Mouse (Mus musculus): ENCODE measurements at regions not wholly inside any gene's neighbourhood (a gene's known extent, or its start where the extent isn't known, plus 50 kb on each side); places are given as distances from the start of the nearest gene placed in this dataset.
"Not testable (repeated sequence)": the region's sequence is repeated elsewhere in the genome, so short reads cannot be mapped to it uniquely, and the experiment has no call there.

GRCm38 (mm10) chr9:41886456-41886855 is 237.6 kb downstream of the Sorl1 start:
- not testable (repeated sequence) for H3K9me3 ChIP-seq; H3K27me3 ChIP-seq; H3K27ac ChIP-seq; H3K4me2 ChIP-seq (replicated peaks); H3K36me3 ChIP-seq; H3K4me3 ChIP-seq; H3K9ac ChIP-seq; ATAC-seq (ENCODE audit: low FRiP score, low read depth)
- WGBS: 88% methylated on average over 13 of the region's 13 CpGs
- peaks cover 43% of the 10 kb centered on the region for H3K4me1 ChIP-seq

- Histone ChIP-seq H3K9me3 (no peaks in the 10 kb centered on the region), H3K36me3 (no peaks in the 10 kb centered on the region), H3K4me3 (no peak overlapping the region), H3K27me3 (no peaks in the 10 kb centered on the region), H3K4me1 (peaks cover 48% of the 10 kb centered on the region), H3K9ac (no peak overlapping the region), H3K27ac (no peak overlapping the region), H3K4me2 (replicated peaks) (no peak overlapping the region)
- WGBS: 76% methylated on average over 3 of the region's 3 CpGs
- ATAC-seq (ENCODE audit: low FRiP score, low read depth): no peak
These were observed 243.6 kb downstream of the Sorl1 start for GRCm38 (mm10) chr9:41880457-41880856.

GRCm38 (mm10) chr9:41879080-41879479 is 245.0 kb downstream of the Sorl1 start:
- H3K27me3 ChIP-seq: no peaks in the 10 kb centered on the region
- ATAC-seq (ENCODE audit: low FRiP score, low read depth): no peak
- no peaks in the 10 kb centered on the region for H3K9me3 ChIP-seq
- WGBS: 69% methylated on average over 1 of the region's 1 CpGs
- H3K4me2 ChIP-seq (replicated peaks): no peak overlapping the region
- peak overlapping the region; percentile 99; the same call in 1 of the 2 replicates for H3K27ac ChIP-seq
- no peak overlapping the region for H3K4me3 ChIP-seq
- no peaks in the 10 kb centered on the region for H3K36me3 ChIP-seq
- no peak overlapping the region for H3K9ac ChIP-seq
- peaks cover 48% of the 10 kb centered on the region for H3K4me1 ChIP-seq

GRCm38 (mm10) chr9:41861136-41861535 is 263.0 kb downstream of the Sorl1 start:
- H3K36me3 ChIP-seq: no peaks in the 10 kb centered on the region
- no peak overlapping the region for H3K9ac ChIP-seq
- peaks cover 60% of the 10 kb centered on the region for H3K4me1 ChIP-seq
- no peaks in the 10 kb centered on the region for H3K27me3 ChIP-seq
- peak overlapping the region; percentile 93 for H3K27ac ChIP-seq
- 21% methylated on average over 5 of the region's 5 CpGs for WGBS
- no peak overlapping the region for H3K4me3 ChIP-seq
- H3K4me2 ChIP-seq (replicated peaks): peak overlapping the region; percentile 43
- no peaks in the 10 kb centered on the region for H3K9me3 ChIP-seq
- ATAC-seq (ENCODE audit: low FRiP score, low read depth): no peak; the same call in 1 of the 2 replicates

- H3K4me2 ChIP-seq (replicated peaks): peak overlapping the region; percentile 43
- H3K27me3 ChIP-seq: no peaks in the 10 kb centered on the region
- no peaks in the 10 kb centered on the region for H3K36me3 ChIP-seq
- peak overlapping the region; percentile 93 for H3K27ac ChIP-seq
- peaks cover 60% of the 10 kb centered on the region for H3K4me1 ChIP-seq
- WGBS: 2% methylated on average over 4 of the region's 4 CpGs
- peak; percentile 96 for ATAC-seq (ENCODE audit: low FRiP score, low read depth)
- H3K9me3 ChIP-seq: no peaks in the 10 kb centered on the region
- H3K4me3 ChIP-seq: no peak overlapping the region
- H3K9ac ChIP-seq: 0 out of 2 replicates have a peak overlapping the region, but pooled peaks have one; percentile 26
These were observed 263.4 kb downstream of the Sorl1 start for GRCm38 (mm10) chr9:41860681-41861080.

GRCm38 (mm10) chr9:41859780-41860179 is 264.3 kb downstream of the Sorl1 start:
- no peaks in the 10 kb centered on the region for H3K27me3 ChIP-seq
- peaks cover 55% of the 10 kb centered on the region for H3K4me1 ChIP-seq
- ATAC-seq (ENCODE audit: low FRiP score, low read depth): no peak
- WGBS: 55% methylated on average over 3 of the region's 3 CpGs
- no peaks in the 10 kb centered on the region for H3K9me3 ChIP-seq
- no peak overlapping the region for H3K4me3 ChIP-seq
- H3K27ac ChIP-seq: peak overlapping the region; percentile 93
- 0 out of 2 replicates have a peak overlapping the region, but pooled peaks have one; percentile 26 for H3K9ac ChIP-seq
- H3K36me3 ChIP-seq: no peaks in the 10 kb centered on the region
- peak overlapping the region; percentile 43; the same call in 1 of the 2 replicates for H3K4me2 ChIP-seq (replicated peaks)

GRCm38 (mm10) chr9:41852099-41852498 is 272.0 kb downstream of the Sorl1 start:
- H3K27ac ChIP-seq: peak overlapping the region; percentile 69
- no peaks in the 10 kb centered on the region for H3K9me3 ChIP-seq
- H3K4me3 ChIP-seq: no peak overlapping the region
- H3K36me3 ChIP-seq: no peaks in the 10 kb centered on the region
- peak; percentile 87 for ATAC-seq (ENCODE audit: low FRiP score, low read depth)
- H3K4me1 ChIP-seq: peaks cover 18% of the 10 kb centered on the region
- WGBS: 29% methylated on average over 1 of the region's 1 CpGs
- no peak overlapping the region for H3K9ac ChIP-seq
- H3K27me3 ChIP-seq: no peaks in the 10 kb centered on the region
- H3K4me2 ChIP-seq (replicated peaks): no peak overlapping the region

GRCm38 (mm10) chr9:41849628-41850326 is 274.3 kb downstream of the Sorl1 start:
- ATAC-seq (ENCODE audit: low FRiP score, low read depth): no peak
- WGBS: 47% methylated on average over 4 of the region's 4 CpGs
- Histone ChIP-seq H3K4me2 (replicated peaks) (no peak overlapping the region), H3K9ac (no peak overlapping the region), H3K36me3 (no peaks in the 10 kb centered on the region), H3K27ac (no peak overlapping the region), H3K9me3 (no peaks in the 10 kb centered on the region), H3K27me3 (no peaks in the 10 kb centered on the region), H3K4me1 (peaks cover 17% of the 10 kb centered on the region), H3K4me3 (no peak overlapping the region)

- no peak overlapping the region for H3K9ac ChIP-seq
- H3K4me3 ChIP-seq: no peak overlapping the region
- H3K27ac ChIP-seq: no peak overlapping the region
- no peaks in the 10 kb centered on the region for H3K27me3 ChIP-seq
- 85% methylated on average over 3 of the region's 3 CpGs for WGBS
- ATAC-seq (ENCODE audit: low FRiP score, low read depth): no peak
- no peaks in the 10 kb centered on the region for H3K9me3 ChIP-seq
- H3K36me3 ChIP-seq: no peaks in the 10 kb centered on the region
- no peak overlapping the region for H3K4me2 ChIP-seq (replicated peaks)
- peaks cover 7% of the 10 kb centered on the region; the same call in 1 of the 2 replicates for H3K4me1 ChIP-seq
These were observed 279.5 kb downstream of the Sorl1 start for GRCm38 (mm10) chr9:41844616-41845015.

- Histone ChIP-seq H3K4me1 (peaks cover 28% of the 10 kb centered on the region), H3K9me3 (0 out of 2 replicates have a peak, but pooled peaks cover 5% of the 10 kb centered on the region), H3K27me3 (no peaks in the 10 kb centered on the region), H3K36me3 (no peaks in the 10 kb centered on the region), H3K9ac (no peak overlapping the region), H3K4me2 (replicated peaks) (peak overlapping the region; percentile 7; the same call in 1 of the 2 replicates), H3K4me3 (no peak overlapping the region), H3K27ac (peak overlapping the region; percentile 75)
- 20% methylated on average over 11 of the region's 11 CpGs for WGBS
- peak; percentile 91 for ATAC-seq (ENCODE audit: low FRiP score, low read depth)
These were observed 289.4 kb downstream of the Sorl1 start for GRCm38 (mm10) chr9:41834487-41835404.

- no peak overlapping the region for H3K4me2 ChIP-seq (replicated peaks)
These were observed 290.7 kb downstream of the Sorl1 start for GRCm38 (mm10) chr9:41833408-41833807.

GRCm38 (mm10) chr9:41827356-41827755 is 296.7 kb downstream of the Sorl1 start:
- H3K27me3 ChIP-seq: no peaks in the 10 kb centered on the region
- no peaks in the 10 kb centered on the region for H3K36me3 ChIP-seq
- WGBS: 47% methylated on average over 4 of the region's 4 CpGs
- H3K9ac ChIP-seq: no peak overlapping the region
- peak overlapping the region; percentile 70 for H3K27ac ChIP-seq
- 0 out of 2 replicates have a peak, but pooled peaks cover 16% of the 10 kb centered on the region for H3K4me1 ChIP-seq
- H3K4me2 ChIP-seq (replicated peaks): no peak overlapping the region
- H3K9me3 ChIP-seq: no peaks in the 10 kb centered on the region
- ATAC-seq (ENCODE audit: low FRiP score, low read depth): no peak
- no peak overlapping the region for H3K4me3 ChIP-seq

More at GRCm38 (mm10) chr9:41833408-41833807, 290.7 kb downstream of the Sorl1 start:
- Histone ChIP-seq H3K27me3 (no peaks in the 10 kb centered on the region), H3K4me1 (peaks cover 28% of the 10 kb centered on the region), H3K36me3 (no peaks in the 10 kb centered on the region), H3K27ac (no peak overlapping the region), H3K9ac (no peak overlapping the region), H3K9me3 (0 out of 2 replicates have a peak, but pooled peaks cover 5% of the 10 kb centered on the region), H3K4me3 (no peak overlapping the region)
- WGBS: 100% methylated on average over 1 of the region's 1 CpGs
- no peak for ATAC-seq (ENCODE audit: low FRiP score, low read depth)
